Mouse (Mus musculus): ENCODE results near the gene Ccdc60.
"Not testable (repeated sequence)": the region's sequence is repeated elsewhere in the genome, so short reads cannot be mapped to it uniquely, and the experiment has no call there.

Ccdc60 gene

DNA sequence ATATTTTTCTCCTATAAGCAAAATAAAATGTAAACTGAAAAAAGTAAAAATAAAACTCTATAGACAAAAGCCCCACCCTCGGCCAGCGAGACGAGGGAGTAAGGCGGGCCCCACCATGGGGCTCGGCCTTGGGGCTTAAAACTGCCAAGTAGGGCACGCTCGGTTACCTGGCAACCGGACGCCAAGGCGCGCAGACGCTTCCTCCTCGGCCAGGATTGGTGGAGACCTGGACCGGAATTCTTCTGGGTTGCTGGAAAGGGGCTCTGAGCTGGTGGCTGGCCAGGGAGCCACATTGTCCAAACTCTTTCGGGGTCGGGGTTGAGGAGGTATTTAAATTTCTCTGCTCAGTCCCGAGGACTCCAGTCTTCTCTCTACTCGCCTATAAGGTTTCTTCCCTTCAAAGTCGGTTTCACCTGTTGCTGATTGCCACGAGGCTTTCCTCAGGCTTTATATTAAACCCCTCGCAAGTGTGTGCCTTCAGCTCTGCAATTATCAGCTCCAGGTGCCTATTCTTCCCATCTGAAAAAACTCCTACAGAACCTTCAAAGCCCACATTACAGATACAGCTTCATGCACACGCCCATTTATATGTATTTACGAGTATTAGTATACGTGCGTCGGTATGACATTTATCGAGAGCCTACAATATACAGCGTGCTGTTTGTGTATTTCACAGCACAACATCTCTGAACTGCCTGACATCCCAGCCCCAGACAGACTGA, at the start of gene Ccdc60:
Gene Ccdc60 (minus strand): TSS at position 137 of the 722 bp plus-strand sequence.
- no peak for DNase-seq (ENCODE audit: extremely low read depth, low read depth, low spot score)

DNA sequence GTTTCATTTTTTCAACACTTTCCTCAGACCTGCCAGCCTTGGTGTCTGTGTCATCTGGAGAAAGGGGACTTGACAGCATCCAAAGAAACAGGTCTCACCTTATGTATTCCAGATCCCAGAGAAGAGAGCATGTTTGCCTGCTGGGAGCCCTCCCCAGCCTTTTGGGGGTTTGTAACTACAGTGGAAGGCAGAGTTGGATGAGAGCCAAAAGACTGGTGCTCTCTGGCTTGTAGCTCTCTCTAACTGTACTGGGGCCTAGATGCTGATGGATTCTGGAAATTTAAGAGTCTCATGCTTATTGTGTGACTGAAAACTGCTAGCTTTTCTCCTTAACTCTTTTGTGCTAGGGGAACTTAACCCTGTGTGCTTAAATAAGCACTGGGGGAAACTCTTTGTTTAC, 47.4 kb upstream of the Ccdc60 start:
- DNase-seq (ENCODE audit: extremely low read depth, low read depth, low spot score) = no peak

- DNase-seq (ENCODE audit: extremely low read depth, low read depth, low spot score) = no peak
These were observed 40.1 kb upstream of the Ccdc60 start for GRCm38 (mm10) chr5:116328911-116329310.

GRCm38 (mm10) chr5:116323401-116323800, 34.6 kb upstream of the Ccdc60 start:
- DNase-seq (ENCODE audit: extremely low read depth, low read depth, low spot score) = no peak

GRCm38 (mm10) chr5:116322365-116323027, 33.7 kb upstream of the Ccdc60 start:
- no peak for DNase-seq (ENCODE audit: extremely low read depth, low read depth, low spot score)

GRCm38 (mm10) chr5:116313711-116314110, 24.9 kb upstream of the Ccdc60 start:
- DNase-seq (ENCODE audit: extremely low read depth, low read depth, low spot score) = no peak

- no peak for DNase-seq (ENCODE audit: extremely low read depth, low read depth, low spot score)
These were observed 23.4 kb upstream of the Ccdc60 start for GRCm38 (mm10) chr5:116312111-116312737.

GRCm38 (mm10) chr5:116311636-116312035, 22.9 kb upstream of the Ccdc60 start:
- no peak for DNase-seq (ENCODE audit: extremely low read depth, low read depth, low spot score)

DNA sequence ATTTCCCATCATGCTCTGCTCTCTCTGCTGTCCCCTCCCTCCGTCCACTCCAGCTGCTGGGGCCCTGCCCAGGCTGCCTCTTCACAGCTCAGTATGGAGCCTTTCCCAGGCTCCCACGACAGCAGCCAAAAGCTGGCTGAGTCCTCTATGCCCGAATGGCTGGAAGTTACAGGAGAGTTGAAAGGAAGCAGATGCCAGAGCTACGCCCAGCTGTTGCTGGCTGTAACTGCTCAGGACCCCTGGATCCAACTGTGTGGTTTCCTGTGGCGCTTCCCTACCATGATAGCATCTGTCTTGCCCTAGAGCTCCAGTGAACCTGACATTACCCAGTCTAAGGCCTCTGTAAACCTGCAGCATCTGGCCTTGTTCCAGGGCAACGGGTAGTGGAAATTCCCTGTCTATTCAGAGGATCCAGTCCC, 20.6 kb upstream of the Ccdc60 start:
- no peak for DNase-seq (ENCODE audit: extremely low read depth, low read depth, low spot score)

- no peak for DNase-seq (ENCODE audit: extremely low read depth, low read depth, low spot score)
These were observed 16.8 kb upstream of the Ccdc60 start for GRCm38 (mm10) chr5:116305557-116305956.

GRCm38 (mm10) chr5:116305146-116305545, 16.4 kb upstream of the Ccdc60 start:
- not testable (repeated sequence) for DNase-seq (ENCODE audit: extremely low read depth, low read depth, low spot score)

GRCm38 (mm10) chr5:116300984-116301383, 12.2 kb upstream of the Ccdc60 start:
- no peak for DNase-seq (ENCODE audit: extremely low read depth, low read depth, low spot score)

GRCm38 (mm10) chr5:116293501-116293900, 4.7 kb upstream of the Ccdc60 start:
- no peak for DNase-seq (ENCODE audit: extremely low read depth, low read depth, low spot score)

- DNase-seq (ENCODE audit: extremely low read depth, low read depth, low spot score) = no peak
These were observed 1.8 kb upstream of the Ccdc60 start for GRCm38 (mm10) chr5:116290584-116290983.

DNA sequence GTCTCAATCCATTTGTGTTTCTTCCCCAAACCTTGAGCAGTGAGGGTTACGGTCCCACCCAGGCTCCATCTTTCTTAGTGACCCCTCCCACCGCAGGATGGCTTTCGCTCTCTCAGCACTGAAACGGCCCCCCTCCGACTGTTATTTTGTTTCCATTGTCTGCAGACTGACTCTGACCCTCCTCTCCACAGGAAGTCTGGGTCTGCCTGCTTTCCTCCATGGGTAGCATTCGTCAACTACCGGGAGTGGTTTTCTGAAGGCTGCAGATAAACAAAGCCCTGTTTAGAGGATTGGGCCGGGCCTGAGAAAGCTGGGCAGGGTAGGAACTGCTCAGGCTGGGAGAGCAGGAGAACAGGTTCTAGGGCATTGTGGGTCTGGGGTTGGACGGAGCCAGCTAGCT, 1.1 kb upstream of the Ccdc60 start:
- no peak for DNase-seq (ENCODE audit: extremely low read depth, low read depth, low spot score)

DNA sequence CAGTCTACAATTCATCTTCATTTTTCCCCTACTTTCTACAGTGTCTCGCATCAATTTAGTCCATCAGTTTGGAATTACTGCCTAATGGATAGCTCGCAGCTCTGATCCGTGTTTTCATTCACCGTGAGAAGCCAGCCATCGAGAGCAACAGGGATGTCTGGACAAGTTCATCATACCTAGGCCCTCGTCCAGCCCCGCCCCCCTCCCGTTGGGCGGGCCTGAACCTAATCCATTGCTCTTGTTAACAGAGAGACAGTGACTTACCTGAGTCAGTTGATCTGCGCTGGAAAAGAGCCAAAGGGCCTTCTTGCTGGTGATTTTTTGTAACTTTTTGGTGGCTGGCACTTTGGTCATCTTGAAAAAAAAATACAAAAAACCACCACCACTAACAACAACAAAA, 602 bp downstream of the Ccdc60 start:
- DNase-seq (ENCODE audit: extremely low read depth, low read depth, low spot score) = no peak

- no peak for DNase-seq (ENCODE audit: extremely low read depth, low read depth, low spot score)
These were observed 3.1 kb downstream of the Ccdc60 start for GRCm38 (mm10) chr5:116285532-116286176.

DNA sequence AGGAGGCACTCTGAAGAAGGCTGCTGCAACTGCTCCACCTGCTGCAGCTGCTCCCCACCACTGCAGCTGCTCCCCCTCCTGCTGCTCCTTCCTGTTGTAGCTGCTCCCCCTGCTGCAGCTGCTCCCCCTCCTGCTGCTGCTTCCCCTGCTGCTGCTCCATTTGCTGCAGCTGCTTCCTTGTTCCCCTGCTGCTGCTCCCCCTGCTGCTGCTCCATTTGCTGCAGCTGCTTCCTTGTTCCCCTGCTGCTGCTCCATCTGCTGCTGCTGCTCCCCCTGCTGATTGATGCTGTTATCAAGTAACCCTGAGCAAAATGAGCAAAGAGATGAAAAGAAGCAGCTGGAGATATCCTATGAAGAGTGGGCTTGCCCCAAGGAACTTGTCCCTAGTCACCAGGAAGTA, 8.3 kb downstream of the Ccdc60 start:
- no peak for DNase-seq (ENCODE audit: extremely low read depth, low read depth, low spot score)

- no peak for DNase-seq (ENCODE audit: extremely low read depth, low read depth, low spot score)
These were observed 10.3 kb downstream of the Ccdc60 start for GRCm38 (mm10) chr5:116278436-116278918.

GRCm38 (mm10) chr5:116277951-116278350, 10.8 kb downstream of the Ccdc60 start:
- no peak for DNase-seq (ENCODE audit: extremely low read depth, low read depth, low spot score)

DNA sequence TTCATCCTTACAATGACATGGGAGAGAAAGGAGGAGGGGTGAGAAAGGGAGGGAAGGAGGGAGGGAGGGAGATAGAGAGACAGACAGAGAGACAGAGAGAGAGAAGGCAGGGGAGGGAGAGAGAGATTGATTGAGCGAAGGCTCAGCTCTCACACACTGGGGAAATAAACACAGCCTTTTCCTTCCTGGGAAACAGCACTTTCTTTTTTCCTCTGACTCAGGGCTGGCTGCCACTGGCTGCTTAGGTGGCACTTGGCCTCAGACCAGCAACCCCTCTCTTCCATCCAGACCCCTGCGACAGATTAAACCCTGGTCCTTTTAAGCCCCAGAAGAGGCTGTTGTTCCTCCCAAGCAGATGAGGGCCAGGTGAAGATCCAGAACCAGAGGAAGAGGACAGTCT, 14.0 kb downstream of the Ccdc60 start:
- no peak for DNase-seq (ENCODE audit: extremely low read depth, low read depth, low spot score)

All from fat pad, adult 2 months (tissue).